Mouse (Mus musculus) WW6 (cell line): ENCODE data around the gene Fgd3.

Experiments
- DNase-seq: peaks from one replicate; pipeline ENCODE4 v3.0.0-alpha.2; 2013; ENCODE audit warnings: low read depth, low spot score

Fgd3 gene

DNA sequence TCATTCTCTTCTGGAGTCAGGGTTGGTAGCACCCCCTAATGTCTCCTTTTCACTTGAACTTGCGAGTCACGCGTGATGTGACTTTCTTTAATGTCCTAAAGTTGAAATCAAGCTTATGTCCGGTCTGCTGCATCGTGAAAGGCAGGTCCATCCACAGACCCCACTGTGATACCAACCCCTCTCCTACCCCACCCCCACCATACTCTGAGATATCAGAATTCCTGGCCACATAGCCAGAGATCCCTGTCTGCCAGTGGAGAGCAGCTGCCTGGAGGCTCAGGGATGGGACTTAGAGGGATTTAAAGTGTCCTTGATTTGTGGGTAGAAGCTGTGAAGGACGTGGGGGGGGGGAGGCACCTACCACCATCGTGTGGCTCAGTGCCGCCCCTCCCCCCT is 71.6 kb downstream of the Fgd3 start, which contains the start of gene Susd3:
Gene Susd3 (minus strand): TSS at position 240 of the 396 bp plus-strand sequence.
- DNase-seq = no peak

DNA sequence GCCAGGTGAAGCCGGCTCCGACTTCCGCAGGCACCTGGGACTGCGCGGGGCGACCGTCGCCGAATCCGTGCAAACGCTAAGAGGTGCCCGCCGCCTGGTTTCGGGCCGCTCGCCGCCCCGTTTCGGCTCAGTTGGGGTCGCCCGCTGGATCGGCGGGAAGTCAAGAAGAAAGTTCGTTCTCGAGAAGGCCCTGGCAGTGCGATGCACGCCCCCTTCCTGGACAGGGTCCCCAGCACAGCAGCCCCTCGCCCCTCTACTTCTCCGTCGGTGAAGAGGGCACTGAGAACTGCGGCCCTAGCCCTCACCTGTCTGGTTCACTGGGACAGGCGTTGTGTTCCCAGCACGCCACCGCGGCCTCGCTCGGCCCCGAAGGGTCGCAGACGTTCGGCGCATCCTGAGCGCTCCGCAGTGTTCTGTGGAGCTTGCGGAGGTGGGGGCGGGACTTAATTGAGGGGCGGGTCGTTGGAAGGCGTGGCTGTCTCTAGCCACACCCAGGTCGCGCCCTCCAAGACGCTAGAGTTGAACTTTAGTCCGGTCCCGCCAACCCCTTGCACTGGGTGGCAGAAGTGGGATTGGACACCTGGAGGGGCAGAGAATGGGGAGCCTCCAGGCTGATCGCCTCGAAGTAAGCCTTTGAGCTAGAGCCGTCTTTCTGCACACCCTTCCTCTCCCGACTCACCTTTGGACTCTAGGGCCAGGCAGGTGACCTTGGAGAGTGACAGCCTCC is 72.2 kb downstream of the Fgd3 start:
- DNase-seq = peak; percentile 65

DNA sequence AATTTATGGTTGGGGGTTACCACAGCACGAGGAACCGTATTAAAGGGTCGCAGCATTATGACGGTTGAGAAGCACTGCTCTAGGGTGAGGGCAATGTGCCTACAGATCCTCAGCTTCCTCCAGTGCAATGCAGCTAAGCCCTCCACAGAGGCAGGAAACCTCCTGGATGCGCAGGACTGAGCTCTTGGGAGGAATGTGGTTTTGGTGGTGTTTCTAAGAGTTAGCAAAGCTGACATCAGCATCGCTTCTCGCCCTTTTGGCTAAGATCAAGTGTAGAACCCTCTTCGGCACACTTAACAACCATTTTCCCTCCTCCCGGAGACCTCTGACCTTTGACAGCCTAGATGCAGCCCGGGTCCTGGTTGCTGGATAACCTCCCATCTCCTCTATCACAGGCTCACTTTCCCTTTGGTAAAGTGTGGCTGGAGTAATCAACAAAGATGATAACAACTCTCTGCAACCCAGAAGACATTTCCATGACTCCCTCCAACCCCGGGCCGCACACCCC is 72.8 kb downstream of the Fgd3 start:
- no peak for DNase-seq

DNA sequence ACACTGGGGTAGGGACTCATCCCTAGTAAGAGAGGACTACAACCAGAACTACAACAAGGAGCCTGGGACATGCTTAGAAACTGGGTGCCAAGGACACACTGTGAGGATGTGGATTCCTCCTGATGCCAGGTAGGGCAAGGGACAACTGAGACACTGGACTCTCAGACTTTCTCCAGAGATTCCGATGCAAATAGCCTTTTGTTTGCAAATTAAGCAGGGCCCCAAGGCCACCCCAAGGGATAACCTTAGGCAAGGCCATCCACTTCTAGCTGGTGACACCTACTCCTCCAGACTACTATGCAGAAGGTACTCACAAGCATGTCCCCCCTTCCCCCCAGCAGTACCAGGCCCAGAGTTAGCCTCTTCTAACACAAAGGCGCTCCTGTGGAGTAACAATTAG is 73.5 kb downstream of the Fgd3 start:
- DNase-seq = no peak

DNA sequence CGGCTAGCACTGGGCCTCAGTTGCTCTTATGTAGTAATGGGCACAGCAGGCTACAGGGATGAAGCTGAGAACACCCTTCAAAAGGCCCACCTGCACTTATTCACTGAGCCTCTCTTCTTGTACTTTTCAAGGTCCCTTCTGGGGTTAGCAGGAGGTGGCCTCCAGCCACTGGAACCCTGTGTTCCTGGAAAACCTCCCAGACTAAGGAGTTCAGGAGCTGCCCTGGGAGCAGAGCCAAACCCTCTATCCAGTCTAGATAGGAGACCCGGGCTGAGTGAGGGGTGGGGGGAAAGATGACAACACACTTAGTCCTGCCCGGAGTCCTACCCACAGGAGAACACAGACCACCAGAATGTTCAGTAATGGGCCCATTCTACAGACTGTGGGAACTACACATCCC is 74.1 kb downstream of the Fgd3 start:
- no peak for DNase-seq

DNA sequence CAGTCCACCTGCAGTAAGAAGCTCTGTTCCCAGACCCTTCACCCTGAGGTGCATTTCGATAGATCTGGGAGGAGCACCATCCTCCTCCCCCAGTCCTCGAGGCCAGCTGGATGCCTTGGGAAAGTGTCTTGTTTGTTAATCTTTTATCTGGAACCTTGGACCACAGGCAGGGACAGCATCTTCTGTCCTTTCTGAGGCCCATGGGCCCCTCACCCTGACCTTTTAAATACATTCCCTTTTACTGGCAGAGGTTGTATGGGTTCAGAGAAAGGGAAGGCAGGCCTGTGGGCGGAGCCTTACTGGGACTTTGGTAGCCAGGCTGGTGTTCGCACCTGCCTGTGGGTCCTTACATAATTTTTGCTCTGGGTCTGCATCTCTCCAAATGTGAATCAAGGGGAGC is 74.9 kb downstream of the Fgd3 start:
- no peak for DNase-seq

DNA sequence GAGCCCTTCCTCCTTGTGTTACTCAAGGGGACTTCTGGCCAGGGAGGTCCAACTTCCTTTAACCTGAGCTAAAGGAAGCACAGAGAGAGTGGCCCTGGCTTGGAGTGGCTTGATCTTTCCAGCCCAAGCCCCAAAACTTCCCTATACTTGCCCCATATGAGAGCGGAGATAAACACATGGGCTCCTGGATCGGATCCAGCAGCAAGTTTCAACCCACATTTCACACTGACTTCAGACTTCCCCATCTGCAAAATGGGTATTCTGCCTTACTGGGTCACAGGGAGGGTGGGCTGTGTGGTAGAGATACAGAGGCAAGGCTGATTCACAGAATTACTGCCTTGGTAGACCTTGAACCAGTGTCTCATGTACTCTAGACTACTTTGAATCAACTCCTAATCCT is 76.6 kb downstream of the Fgd3 start:
- DNase-seq = no peak

DNA sequence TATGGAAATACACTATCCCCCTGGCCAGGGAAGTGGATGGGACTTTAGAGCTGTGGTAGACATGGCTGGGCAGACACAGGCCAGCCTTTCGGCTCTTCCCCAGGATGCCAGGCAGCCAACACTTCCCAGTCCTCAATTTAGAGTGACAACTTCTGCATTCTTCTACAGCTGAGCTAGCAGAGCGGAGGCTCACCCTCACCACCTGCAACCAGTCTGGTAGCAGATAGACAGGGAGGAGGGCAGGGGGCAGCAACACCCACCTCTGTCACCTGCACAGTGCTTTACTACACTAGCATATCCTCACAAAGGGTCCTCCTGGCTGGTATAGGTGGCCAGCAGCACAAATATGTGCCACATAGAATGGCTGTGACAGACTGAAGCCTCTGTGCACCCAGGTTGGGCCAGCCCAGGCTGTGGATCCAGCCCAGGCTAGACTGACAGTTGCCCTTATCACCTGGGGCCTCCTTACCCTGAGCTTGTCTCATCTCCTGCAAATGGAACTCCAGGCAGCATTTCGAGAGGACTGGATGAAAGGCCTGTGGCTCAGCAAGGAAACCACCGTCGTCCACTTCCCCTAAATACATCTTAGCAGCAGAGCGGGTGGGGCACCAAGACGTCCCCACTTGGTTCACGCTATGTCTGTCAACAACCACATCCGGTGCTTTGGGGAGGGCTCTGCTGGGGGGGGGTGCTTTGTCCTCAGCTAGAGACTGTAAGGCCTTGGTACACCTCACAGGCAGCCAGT is 77.6 kb downstream of the Fgd3 start:
- DNase-seq = no peak

DNA sequence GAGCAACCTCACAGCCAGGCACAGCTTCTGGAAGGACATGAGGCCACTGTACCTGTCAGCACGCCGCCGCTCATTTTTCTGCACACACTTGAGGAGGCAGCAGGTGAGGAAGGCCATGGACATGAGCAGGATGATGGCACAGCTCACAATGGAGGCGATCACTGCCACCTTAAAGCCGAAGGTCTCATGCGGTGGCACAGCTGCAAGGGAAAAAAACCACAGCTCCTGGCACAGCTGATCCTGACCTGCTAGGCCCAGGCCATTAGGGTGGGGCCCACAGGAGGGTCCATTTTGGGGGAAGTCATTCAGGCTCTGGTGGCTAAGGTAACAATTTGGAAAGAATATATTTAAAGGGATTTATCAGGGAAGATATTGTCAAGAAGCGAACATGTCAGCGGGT is 81.4 kb downstream of the Fgd3 start:
- no peak for DNase-seq

DNA sequence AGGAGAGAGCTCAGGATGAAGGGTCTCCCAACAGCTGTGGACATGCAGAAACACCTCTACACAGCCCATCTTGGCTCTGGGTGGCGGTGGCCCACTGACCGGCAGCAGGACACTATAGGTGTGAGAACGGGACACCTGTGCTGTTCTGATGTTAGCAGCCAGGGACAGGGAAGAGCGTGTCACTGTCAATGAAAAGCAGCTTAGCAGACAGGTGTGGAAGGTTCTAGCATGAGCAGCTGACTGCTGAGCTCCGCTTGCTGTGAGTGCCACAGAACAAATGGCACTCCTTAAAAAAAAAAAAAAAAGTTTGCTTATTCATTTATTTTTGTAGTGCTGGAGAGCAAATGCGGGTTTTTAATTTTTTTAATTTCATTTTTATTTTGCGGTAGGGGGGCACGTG is 82.5 kb downstream of the Fgd3 start:
- no peak for DNase-seq

DNA sequence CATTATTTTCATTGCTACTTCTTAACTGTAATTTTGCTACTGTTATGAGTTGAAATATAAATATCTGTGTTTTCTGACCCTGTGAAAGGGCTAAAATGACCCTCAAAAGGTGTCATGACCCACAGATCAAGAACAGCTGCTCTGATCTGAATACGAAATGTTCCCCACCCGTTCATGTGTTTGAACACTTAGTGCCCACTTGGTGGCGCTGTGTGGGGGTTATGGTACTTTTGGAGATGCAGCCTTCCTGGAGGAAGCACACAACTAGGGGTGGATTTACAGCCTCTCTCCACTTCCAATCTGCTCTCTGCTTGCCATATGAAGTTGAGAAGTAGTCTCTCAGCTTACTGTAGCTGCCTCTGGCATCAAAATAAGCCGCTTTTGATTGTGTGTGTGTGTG is 85.4 kb downstream of the Fgd3 start:
- no peak for DNase-seq

DNA sequence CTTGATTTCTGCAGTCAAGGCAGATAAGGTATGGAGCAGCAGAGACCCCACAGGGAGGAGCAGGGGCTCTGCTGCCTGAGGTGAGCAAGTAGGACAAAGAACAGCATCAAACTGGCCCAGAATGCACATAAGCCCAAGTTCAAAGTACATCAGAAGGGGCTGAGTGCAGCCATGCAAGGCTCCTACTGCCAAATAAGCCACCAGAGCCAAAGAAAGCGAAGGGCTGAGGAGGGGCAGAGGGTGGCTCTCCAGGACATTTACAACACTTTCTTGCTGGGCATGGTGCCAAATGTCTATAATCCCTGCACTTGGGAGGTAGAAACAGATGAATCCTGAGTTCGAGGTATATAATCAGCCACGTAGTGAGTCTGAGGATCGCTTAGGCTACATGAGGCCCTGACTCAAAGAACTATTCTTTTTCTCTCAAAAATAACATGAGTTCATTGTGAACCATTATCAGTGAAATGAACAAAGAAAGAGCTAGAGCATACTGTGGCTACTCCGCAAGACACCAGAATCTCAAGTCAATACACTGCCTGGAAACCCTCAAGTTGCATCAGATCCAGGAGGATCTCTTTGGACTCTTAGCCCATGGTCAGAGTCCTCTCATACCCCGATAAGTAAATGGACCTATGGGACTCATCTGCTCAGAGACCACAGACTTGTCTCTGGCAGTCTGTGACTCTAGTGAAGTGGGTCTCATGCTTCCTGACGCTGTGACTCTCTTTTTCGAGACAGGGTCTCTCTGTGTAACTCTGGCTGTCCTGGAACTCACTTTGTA is 86.1 kb downstream of the Fgd3 start:
- no peak for DNase-seq

DNA sequence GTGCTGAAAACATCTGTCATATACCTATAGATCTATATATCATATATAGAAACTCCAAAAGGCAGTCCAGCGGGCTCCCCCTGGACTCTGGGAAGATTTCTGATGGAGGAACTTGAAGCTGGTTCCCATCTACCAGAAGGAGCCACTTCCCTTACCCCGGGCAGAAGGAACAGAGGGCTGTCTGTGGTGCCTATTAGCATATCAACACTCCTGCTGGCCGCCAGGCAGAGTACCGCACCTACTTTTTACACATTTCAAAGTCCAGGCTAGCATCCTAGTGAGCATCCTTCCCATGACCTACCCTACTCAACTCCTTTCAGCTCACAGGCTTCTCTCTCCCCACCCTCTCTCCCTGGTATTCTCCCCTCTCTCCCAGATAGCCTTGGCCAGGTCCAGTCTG is 94.5 kb downstream of the Fgd3 start:
- no peak for DNase-seq

DNA sequence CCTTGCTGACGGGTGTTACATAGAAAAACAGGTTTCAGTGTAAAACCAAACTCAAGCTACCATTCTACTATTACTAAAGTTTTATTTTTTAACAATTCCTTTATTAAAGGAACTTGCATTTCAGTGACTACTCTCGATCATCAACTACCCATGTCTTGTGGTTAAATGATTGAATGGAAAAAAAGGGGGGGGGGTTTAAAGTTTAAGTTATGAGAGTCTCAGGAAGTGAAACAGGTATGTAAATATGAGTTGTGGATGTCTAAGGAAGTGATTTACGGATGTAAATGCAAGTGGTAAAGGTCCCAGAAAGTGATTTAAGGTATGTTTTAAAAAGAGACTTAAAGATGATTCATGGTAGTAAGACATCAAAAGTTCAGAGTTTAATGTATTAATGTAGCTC is 95.0 kb downstream of the Fgd3 start:
- no peak for DNase-seq

DNA sequence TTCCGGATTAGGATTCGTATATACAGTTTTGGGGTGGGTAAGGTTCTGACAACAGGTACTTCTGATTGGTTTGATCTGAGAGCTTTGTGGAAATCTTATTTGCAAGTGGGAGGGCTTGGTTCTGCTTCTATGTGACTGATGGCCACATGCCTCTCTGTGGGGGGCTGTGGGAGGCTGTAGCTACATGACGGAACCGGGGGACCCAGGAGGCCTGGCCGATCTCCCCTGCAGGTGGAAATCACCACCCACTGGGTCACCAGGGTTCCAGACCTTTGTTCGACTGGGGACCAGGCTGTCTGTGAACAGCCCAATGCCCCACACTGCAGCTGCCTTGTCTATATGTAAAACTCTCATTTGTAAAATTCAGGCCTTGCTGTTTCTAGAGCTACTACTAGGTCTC is 95.4 kb downstream of the Fgd3 start:
- DNase-seq = no peak

DNA sequence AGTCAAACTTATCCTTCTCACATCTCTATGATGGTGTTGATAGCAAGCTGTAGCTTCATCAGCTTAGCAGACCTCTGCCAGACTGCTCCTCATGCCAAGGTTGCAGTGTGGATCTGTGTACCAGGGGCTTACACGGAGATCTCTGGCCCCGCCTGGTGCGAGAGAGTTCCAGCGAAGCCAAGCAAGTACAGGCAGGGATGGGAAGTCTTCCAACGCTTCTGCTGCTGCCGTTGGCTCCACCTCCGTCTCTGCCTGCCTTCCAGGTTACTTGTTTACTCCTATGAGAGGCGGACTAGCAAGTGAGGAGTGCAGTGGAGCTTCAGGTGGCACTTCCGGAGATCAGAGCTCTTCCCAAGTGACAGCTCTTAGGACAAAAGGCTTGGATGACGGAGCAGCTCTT is 95.8 kb downstream of the Fgd3 start:
- DNase-seq = no peak

DNA sequence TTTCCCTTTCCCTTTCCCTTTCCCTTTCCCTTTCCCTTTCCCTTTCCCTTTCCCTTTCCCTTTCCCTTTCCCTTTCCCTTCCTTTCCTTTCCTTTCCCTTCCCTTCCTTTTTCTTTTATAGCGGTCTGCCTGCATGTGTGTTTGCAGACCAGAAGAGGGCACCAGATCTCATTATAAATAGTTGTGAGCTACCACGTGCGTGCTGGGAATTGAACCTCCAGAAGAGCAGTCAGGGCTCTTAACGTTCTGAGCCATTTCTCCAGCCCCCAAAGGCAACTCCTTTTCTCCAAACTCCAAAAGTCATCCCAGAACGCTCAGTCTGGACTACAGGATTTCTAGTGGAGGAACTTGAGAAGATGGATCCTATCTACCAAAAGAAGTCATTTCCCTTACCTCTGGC is 99.2 kb downstream of the Fgd3 start:
- DNase-seq = no peak

DNA sequence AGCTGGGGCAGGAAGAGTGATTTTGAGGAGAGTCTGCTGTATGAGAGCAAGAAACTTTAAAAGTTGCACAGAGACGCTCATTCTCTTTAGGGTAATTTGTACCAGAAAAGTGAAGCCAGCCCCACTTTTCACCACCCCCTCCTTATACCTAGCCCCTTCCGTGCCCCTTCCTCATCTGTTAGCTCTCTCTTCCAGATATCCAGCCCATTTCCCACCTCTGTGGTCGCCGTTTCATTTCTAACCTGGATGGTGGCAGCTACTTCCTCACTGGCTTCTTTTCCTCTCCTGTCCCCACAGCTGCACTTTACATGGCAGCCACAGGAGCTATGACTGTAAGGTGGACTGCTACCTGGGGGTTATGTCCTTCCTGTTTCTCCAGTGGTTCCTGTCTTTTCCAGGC is 100.7 kb downstream of the Fgd3 start:
- no peak for DNase-seq

DNA sequence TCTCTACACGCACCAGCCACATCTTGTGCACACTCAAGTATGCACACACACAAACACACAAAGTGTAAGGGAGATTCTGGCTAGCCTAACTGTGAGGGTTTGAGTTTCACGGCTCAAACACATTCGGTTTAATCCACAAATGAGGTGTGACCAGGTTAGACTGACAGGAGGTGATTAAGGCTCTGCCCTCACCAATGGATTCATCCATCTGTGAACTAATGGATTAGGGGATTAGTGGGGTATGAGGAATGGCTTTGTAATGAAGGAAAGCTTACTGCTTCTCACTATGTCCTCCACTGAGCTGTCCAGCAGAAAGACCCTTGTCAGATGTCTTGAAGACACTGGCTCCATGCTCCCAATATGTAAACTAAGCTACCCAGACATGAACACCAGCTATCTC is 101.5 kb downstream of the Fgd3 start:
- DNase-seq = no peak

DNA sequence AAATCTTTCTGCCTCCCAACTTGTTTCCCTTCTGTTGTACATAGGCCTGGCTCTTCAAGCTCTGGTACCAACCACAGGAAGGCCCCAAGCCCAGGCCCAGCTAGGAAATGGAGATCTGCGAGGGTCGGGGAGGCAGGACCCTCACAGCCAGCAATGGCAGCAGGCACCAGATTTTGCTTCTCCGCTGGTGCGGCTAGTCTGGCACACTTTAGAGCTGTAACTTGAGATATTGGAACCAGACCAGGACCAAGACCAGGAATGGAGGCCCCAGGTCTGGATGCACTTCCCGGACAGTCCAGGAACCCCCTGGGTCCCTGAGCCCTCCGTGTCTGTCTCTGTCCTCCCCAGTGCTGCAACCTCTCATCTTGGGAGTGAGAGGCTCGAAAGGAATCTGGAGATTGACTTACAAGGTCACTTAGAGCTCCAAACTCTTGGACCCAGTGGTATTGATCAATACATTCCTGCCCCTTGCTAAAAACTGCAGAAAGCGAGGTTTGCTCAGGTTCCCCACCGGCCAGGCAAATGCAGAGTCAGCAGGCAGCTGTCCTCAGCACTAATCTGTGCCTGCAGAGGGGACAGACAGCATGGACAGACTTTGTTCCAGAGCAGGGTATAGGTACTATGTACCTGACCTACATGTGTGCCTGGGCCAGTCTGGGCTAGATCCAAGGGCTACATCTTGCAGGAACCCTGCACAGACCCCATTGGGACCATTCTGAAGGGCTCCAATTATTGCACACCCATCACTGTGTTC is 103.1 kb downstream of the Fgd3 start:
- no peak for DNase-seq

DNA sequence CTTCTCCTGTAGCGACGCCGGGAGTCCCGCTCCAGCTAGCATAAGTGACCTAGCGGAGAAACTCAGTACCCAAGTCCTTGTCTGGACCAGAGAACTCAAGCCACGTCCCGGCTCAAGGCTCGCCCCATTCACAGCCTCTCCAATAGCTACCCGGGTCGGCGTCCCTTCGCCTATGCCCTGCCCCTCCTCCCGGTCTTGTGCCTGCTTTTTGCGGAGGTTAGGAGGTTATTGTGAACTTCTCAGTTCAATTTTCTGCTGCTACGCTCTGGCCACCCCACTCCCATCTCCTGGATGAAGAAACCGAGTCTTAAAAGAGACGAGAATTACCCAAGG is 103.9 kb downstream of the Fgd3 start:
- no peak for DNase-seq
